Mouse (Mus musculus) spleen, adult 2 months (tissue): ENCODE data around the gene Gm10134.

ENCODE experiments used
- CTCF ChIP-seq: fragments of 200-500 bp; IDR thresholded peaks from 2 replicates; pipeline ENCODE4 v1.5.1; 2011; ENCODE audit warnings: mild to moderate bottlenecking, inconsistent platforms; ENCODE audit not compliant: insufficient read depth, insufficient read length, insufficient replicate concordance; ENCODE audit errors: extremely low read depth
- POLR2A ChIP-seq: fragments of 200-500 bp; IDR thresholded peaks from 2 replicates; pipeline ENCODE4 v1.6.1; 2011; ENCODE audit warnings: low read depth, low read length, inconsistent platforms

DNA sequence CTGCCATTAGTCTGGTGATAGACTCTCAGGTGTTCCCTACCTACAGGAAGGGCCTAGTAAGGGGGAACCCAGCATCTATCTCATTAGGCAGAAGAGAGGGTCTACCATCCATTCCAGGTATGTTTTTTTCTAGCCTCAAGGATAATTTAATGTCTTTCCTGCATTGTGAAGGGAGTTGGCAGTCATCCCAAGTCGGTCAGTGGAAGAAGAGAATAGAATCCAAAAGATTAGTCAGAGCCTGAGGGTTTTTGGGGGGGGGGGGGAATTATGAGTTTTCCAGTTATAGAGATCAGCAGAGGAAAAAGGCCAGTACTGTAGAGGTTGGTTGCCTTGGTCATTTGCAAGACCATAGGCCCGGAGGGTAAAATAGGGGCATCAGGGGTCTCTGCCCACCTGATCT lies 11.4 kb upstream of the Gm10134 start:
- TF ChIP-seq CTCF: no peak
- TF ChIP-seq POLR2A: no peak
